In genomic region chr8:104628402-104628801, GRCm38 (mm10) we compare ENCODE assay signal across 24 mouse cellular contexts. TPM values are rescaled to one million over a fixed set of nuclear protein-coding genes. Genes with fewer than 3 reads are reported as not detected.
DNase-seq lines count a peak whose midpoint lies in the region; ATAC-seq lines count a peak whose summit lies in the region.
"Had no signal": no experiment of that assay in that cellular context is flagged by ENCODE, and none has a peak within 500 bp of the region (broad histone marks: within the 10 kb centered on the region; RNA-seq: fewer than 3 reads in every experiment).

No protein-coding gene starts in this region.

- H3K4me2 ChIP-seq in heart, embryonic 16.5 days (ENCODE audit: low read depth, low read length): peak overlapping the region; percentile 76
- H3K4me2 ChIP-seq: embryonic facial prominence, embryonic 13.5 days; hindbrain, embryonic 15.5 days; intestine, embryonic 15.5 days; limb, embryonic 12.5 days; liver, embryonic 12.5 days had no signal

- H3K9me3 ChIP-seq in heart, embryonic 16.5 days (replicated peaks; ENCODE audit: control insufficient read depth, low read length): no peaks in the 10 kb centered on the region
- H3K9me3 ChIP-seq: embryonic facial prominence, embryonic 13.5 days; hindbrain, embryonic 15.5 days; intestine, embryonic 15.5 days; limb, embryonic 12.5 days; liver, embryonic 12.5 days had no signal

- peak overlapping the region; percentile 96 for H3K27ac ChIP-seq in heart, embryonic 16.5 days (ENCODE audit: low read length)
- H3K27ac ChIP-seq: embryonic facial prominence, embryonic 13.5 days; hindbrain, embryonic 15.5 days; intestine, embryonic 15.5 days; limb, embryonic 12.5 days; liver, embryonic 12.5 days had no signal

- peaks cover 16% of the 10 kb centered on the region for H3K36me3 ChIP-seq in heart, embryonic 16.5 days (ENCODE audit: control insufficient read depth, insufficient read depth)
- H3K36me3 ChIP-seq: embryonic facial prominence, embryonic 13.5 days; hindbrain, embryonic 15.5 days; intestine, embryonic 15.5 days; limb, embryonic 12.5 days; liver, embryonic 12.5 days had no signal

- H3K27me3 ChIP-seq in heart, embryonic 16.5 days (ENCODE audit: control insufficient read depth, insufficient read depth, low read length): no peaks in the 10 kb centered on the region
- H3K27me3 ChIP-seq: CH12.LX had no signal

- no peak for ATAC-seq in heart, embryonic 16.5 days (replicated peaks; ENCODE audit: extremely low read depth, insufficient read depth, low FRiP score)
- ATAC-seq: forebrain, embryonic 14.5 days; intestine, embryonic 15.5 days; liver, embryonic 12.5 days had no signal

- peak; percentile 4 for DNase-seq in gastrocnemius, postnatal 10 days
- DNase-seq in gastrocnemius, postnatal 25 days: no peak
- DNase-seq in testis, postnatal 10 days (ENCODE audit: low spot score): peak; percentile 37
- no peak for DNase-seq in testis, postnatal 14 days (ENCODE audit: low spot score)
- DNase-seq in lung, postnatal 25 days (ENCODE audit: low spot score): no peak
- DNase-seq in spleen, postnatal 36 days (ENCODE audit: low spot score in 2 of 2): no peak
- DNase-seq: lung, embryonic 14.5 days; retina, postnatal 1 day; right cerebral cortex, postnatal 4 days; thymus, postnatal 25 days had no signal

- 75% methylated on average over 21 of the region's 21 CpGs for WGBS in heart, embryonic 16.5 days

- H3K4me3 ChIP-seq in heart, embryonic 16.5 days (ENCODE audit: low read length): peak overlapping the region; percentile 84
- H3K4me3 ChIP-seq: embryonic facial prominence, embryonic 13.5 days; hindbrain, embryonic 15.5 days; intestine, embryonic 15.5 days; limb, embryonic 12.5 days; liver, embryonic 12.5 days had no signal

- H3K4me1 ChIP-seq in heart, embryonic 16.5 days (ENCODE audit: control insufficient read depth, insufficient read depth, low read length): peaks cover 43% of the 10 kb centered on the region

- peak overlapping the region; percentile 95 for H3K9ac ChIP-seq in heart, embryonic 16.5 days (ENCODE audit: low read length)
- H3K9ac ChIP-seq: embryonic facial prominence, embryonic 13.5 days; hindbrain, embryonic 15.5 days; limb, embryonic 12.5 days; liver, embryonic 12.5 days; lung, embryonic 14.5 days had no signal

RNA-seq across cellular contexts. Expression of gene Rrad, which starts 2.7 kb away (rescaled TPM):
- total RNA-seq in gastrocnemius, postnatal 10 days (2021): 10 to 100 TPM; 17.0 to 34.2 TPM
- total RNA-seq in gastrocnemius, postnatal 25 days (2021): 1 to 10 TPM; 3.8 to 6.2 TPM
- 289 and 293 TPM in 2 replicates for polyA plus RNA-seq in heart, embryonic 16.5 days (2015; fragmentation: Nextera tagmentation; extraction: Ambion mirVana)

RNA-seq across cellular contexts. Expression of gene Cdh16, which starts 4.2 kb away (rescaled TPM):
- under 1 TPM; 0.54 to 0.63 TPM for total RNA-seq in gastrocnemius, postnatal 10 days (2021)
- total RNA-seq in gastrocnemius, postnatal 25 days (2021): not detected
- polyA plus RNA-seq in heart, embryonic 16.5 days (2015; fragmentation: Nextera tagmentation; extraction: Ambion mirVana): 20.1 and 25.9 TPM in 2 replicates
- total RNA-seq: CH12.LX; layer of hippocampus, adult 18-20 months; layer of hippocampus, postnatal 25 days; left cerebral cortex, postnatal 10 days; MEL; midbrain, postnatal 0 days had no signal
- polyA plus RNA-seq: cerebellum, adult 2 months; embryonic facial prominence, embryonic 13.5 days; forebrain, embryonic 14.5 days; hindbrain, embryonic 15.5 days; limb, embryonic 12.5 days; midbrain, postnatal 0 days had no signal

RNA-seq across cellular contexts. Expression of gene Ciao2b, which starts 13.4 kb away (rescaled TPM):
- 10 to 100 TPM; 38.3 to 48.5 TPM for total RNA-seq in gastrocnemius, postnatal 10 days (2021)
- total RNA-seq in gastrocnemius, postnatal 25 days (2021): 10 to 100 TPM; 27.3 to 33.1 TPM
- polyA plus RNA-seq in heart, embryonic 16.5 days (2015; fragmentation: Nextera tagmentation; extraction: Ambion mirVana): 171 and 196 TPM in 2 replicates

RNA-seq across cellular contexts. Expression of gene Pdp2, which starts 37.2 kb away (rescaled TPM):
- 1 to 10 TPM; 3.8 to 4.7 TPM for total RNA-seq in gastrocnemius, postnatal 10 days (2021)
- 1 to 10 TPM; 2.8 to 2.9 TPM for total RNA-seq in gastrocnemius, postnatal 25 days (2021)
- polyA plus RNA-seq in heart, embryonic 16.5 days (2015; fragmentation: Nextera tagmentation; extraction: Ambion mirVana): 6.2 and 6.7 TPM in 2 replicates

Comparison
In these comparisons a context has a peak if more than half of its experiments do, and no peak if none do; other contexts are left out.
1. DNase-seq: peak in gastrocnemius, postnatal 10 days (single experiment) and testis, postnatal 10 days (single experiment); none in gastrocnemius, postnatal 25 days (single experiment), testis, postnatal 14 days (single experiment), lung, postnatal 25 days (single experiment) and spleen, postnatal 36 days (0 of 2).